Mouse (Mus musculus) lung, adult 2 months (tissue): ENCODE data around the gene Gpkow. TPM values are rescaled to one million over a fixed set of nuclear protein-coding genes. Genes with fewer than 3 reads are reported as not detected.
"Not testable (repeated sequence)": the region's sequence is repeated elsewhere in the genome, so short reads cannot be mapped to it uniquely, and the experiment has no call there.

ENCODE experiments used
- DNase-seq: peaks from one replicate; pipeline ENCODE4 v3.0.0; 2022
- H3K4me1 ChIP-seq: fragments of 200-500 bp; 2 replicates; pipeline ENCODE4 v1.6.1; 2011; ENCODE audit warnings: low read length; ENCODE audit not compliant: control insufficient read depth, insufficient read depth
- H3K4me3 ChIP-seq: fragments of 200-500 bp; replicated peaks from 2 replicates; pipeline ENCODE3; 2011; ENCODE audit warnings: low read depth, mild to moderate bottlenecking, control low read depth, low read length; ENCODE audit errors: extremely low read depth
- CTCF ChIP-seq: fragments of 200-500 bp; IDR thresholded peaks from 2 replicates; pipeline ENCODE4 v1.5.1; 2011; ENCODE audit warnings: mild to moderate bottlenecking, low read length, control low read depth; ENCODE audit not compliant: insufficient read depth
- POLR2A ChIP-seq: fragments of 200-500 bp; IDR thresholded peaks from 2 replicates; pipeline ENCODE4 v1.6.1; 2011; ENCODE audit warnings: low read depth, mild to moderate bottlenecking, control low read depth, low read length, borderline replicate concordance; ENCODE audit errors: extremely low read depth
- WGBS: fragments of 180-500 bp; shearing (Covaris S2); methylation state at CpG from one replicate; pipeline ENCODE4 v1.1.7; 2018; 5-methylcytosine and 5-hydroxymethylcytosine counted together
- polyA plus RNA-seq: library from polyadenylated mRNA; depleted of rRNA; stranded (reverse); fragments of >200 nt; gene quantifications from 2 replicates; pipeline ENCODE4 v1.2.3, GENCODE M21; 2012; rRNA removed

Gene Gpkow
- polyA plus RNA-seq, 1 experiment = 9.4 TPM

DNA sequence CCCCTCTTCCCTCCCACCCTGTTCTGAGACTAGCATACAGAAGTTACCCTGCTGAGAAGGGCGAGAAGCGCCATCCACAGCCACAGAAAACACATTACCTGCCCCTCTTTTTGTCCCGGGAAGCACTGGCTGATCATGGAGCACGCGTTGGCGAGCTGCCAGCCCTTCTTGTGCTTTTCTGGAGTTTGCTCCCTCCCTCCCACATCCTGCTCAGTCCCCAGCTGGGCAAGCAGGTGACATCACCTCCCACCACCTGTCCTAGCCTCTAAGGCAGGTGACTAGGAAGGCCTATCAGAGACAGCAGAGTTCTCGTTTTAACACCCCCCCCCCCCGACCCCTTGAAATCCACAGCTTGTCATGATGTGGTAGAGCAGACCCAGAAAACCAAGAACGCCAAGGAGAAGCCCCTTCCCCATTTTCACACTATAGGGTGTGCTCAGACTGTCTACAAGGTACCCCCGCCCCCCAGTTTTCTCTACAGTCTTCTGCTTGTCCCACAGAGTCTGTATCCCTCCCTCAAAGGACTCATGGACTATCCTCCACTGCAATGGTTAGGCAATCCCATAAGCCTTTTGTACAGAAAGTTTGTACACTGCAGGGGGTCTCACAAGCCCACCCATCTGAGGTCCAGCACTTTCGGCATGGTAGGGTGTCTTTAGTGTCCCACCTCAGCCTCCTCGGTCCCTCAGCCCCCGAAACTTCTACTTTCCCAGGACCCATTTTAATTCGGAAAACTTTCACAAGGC is 42.6 kb downstream of the Gpkow start:
- Histone ChIP-seq H3K4me3 (peak overlapping the region; percentile 52), H3K4me1 (no peaks in the 10 kb centered on the region)
- 60% methylated on average over 14 of the region's 14 CpGs for WGBS
- TF ChIP-seq POLR2A (no peak), CTCF (no peak)
- no peak for DNase-seq

DNA sequence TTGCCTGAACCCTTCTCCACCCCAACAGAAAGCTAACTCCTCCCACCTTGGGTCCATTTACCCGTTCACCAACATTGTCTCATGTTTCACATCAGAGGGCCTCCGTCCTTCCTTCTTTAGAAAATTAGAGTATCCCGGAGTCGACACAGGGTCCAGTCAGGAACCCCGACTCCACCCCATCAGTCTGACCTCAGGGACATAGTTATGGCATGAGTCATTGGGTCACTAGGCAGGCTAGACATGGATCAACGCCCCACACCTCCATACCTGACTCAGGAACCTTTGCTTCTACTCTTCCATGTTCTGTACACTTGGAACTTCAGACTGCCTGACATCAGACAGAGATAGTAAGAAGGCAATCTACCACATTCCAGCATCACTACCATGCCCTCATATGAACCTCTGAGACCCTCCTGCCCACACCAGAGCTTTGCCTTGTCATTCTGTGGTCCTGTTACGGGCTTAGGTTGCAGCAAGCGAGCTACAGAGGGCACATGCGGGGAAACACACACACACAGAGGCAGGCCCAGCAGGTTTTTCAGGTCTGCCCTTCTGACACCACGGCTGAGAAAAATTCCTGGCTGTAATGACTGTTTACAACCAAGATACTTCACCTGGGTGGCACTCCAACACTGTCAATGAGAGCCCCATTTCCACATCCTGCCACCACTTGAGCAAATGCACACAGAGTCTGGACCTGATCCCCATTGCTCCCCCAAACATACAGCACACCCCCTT is 43.3 kb downstream of the Gpkow start:
- H3K4me1 ChIP-seq = no peaks in the 10 kb centered on the region
- TF ChIP-seq CTCF = no peak
- no peak for TF ChIP-seq POLR2A
- peak; percentile 53 for DNase-seq
- H3K4me3 ChIP-seq = peak overlapping the region; percentile 77
- WGBS = 53% methylated on average over 10 of the region's 10 CpGs

DNA sequence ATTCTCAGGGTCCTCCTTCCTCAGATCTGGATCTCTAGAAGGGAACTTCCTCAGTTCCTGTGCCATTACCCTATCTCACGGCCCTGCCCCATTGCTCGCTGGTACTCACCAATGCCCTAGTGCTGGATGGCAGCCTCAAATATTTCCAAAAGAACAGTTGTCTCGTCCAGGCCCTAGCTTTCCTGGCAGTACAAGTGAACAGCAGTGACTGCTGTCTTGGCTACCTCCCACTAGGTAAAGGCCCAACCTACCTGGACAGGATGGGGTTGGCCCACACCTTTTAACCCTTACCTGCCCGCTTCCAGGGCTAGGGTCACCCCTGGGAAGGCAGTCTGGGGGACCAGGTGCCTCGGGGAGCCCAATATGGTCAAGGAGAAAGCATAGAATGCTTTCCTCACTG is 44.2 kb downstream of the Gpkow start:
- Histone ChIP-seq H3K4me3 (peak overlapping the region; percentile 77), H3K4me1 (no peaks in the 10 kb centered on the region)
- WGBS = 50% methylated on average over 5 of the region's 5 CpGs
- TF ChIP-seq POLR2A (peak; percentile 31; the same call in 1 of the 2 replicates), CTCF (no peak)
- DNase-seq = no peak

DNA sequence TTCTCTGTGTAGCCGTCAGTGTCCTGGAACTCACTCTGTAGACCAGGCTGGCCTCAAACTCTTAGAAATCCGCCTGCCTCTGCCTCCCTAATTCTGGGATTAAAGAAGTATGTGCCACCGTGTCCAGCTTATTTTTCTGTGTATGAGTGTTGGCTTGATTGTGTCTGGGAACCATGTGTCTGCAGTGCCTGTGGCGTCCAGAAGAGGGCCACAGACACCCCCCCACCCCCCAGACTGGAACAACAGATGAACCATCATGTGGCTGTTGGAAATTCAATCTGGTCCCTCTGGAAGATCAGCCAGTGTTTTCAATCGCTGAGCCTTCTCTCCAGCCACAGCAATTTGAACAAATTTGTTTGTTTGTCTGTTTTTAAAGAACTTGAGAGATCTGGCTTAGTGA is 46.5 kb downstream of the Gpkow start:
- H3K4me1 ChIP-seq = no peaks in the 10 kb centered on the region
- TF ChIP-seq CTCF = 0 out of 2 replicates have a peak, but pooled peaks have one; percentile 6
- TF ChIP-seq POLR2A = no peak
- no peak overlapping the region for H3K4me3 ChIP-seq
- no peak for DNase-seq
- WGBS = 49% methylated on average over 5 of the region's 5 CpGs

DNA sequence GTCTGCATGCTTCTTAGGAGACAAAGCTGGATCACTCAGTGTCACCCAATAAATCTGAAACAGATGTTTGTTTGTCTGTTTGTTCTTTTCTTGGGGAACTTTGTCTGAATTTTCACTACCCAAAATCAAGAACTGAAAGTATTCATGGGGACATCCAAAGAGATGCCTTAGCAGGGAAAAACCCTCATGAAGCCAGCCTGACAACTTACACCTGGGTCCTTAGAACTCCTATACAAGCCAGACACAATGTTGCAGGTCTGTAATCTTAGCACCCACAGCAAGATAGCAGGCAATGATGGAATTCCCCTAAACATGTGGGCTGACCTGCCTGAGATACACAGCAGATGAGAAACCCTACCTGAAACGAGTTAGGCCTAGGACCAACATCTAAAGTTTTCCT is 48.0 kb downstream of the Gpkow start:
- TF ChIP-seq POLR2A = no peak
- TF ChIP-seq CTCF = no peak
- no peaks in the 10 kb centered on the region for H3K4me1 ChIP-seq
- no peak overlapping the region for H3K4me3 ChIP-seq
- DNase-seq = no peak
- WGBS = 58% methylated on average over 1 of the region's 1 CpGs

DNA sequence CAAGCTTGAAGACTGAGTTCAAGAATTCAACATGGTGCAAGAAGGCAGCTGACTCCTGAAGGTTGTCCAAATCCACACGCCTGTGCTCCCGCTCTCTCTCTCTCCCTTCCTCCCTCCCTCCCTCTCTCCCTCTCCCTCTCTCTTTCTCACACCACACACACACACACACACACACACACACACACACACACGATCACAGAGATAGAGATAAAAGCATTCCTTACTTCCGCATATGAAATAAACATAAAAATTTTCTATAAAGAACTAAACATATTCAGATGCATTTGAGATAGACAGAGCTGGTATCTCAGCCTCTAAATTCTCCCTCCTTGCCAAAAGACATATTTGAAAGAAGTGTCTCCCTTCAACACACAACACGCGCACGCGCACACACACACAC is 48.5 kb downstream of the Gpkow start:
- TF ChIP-seq POLR2A = no peak
- no peak for TF ChIP-seq CTCF
- no peak for DNase-seq
- no peak overlapping the region for H3K4me3 ChIP-seq
- 87% methylated on average over 8 of the region's 8 CpGs for WGBS
- H3K4me1 ChIP-seq = no peaks in the 10 kb centered on the region

DNA sequence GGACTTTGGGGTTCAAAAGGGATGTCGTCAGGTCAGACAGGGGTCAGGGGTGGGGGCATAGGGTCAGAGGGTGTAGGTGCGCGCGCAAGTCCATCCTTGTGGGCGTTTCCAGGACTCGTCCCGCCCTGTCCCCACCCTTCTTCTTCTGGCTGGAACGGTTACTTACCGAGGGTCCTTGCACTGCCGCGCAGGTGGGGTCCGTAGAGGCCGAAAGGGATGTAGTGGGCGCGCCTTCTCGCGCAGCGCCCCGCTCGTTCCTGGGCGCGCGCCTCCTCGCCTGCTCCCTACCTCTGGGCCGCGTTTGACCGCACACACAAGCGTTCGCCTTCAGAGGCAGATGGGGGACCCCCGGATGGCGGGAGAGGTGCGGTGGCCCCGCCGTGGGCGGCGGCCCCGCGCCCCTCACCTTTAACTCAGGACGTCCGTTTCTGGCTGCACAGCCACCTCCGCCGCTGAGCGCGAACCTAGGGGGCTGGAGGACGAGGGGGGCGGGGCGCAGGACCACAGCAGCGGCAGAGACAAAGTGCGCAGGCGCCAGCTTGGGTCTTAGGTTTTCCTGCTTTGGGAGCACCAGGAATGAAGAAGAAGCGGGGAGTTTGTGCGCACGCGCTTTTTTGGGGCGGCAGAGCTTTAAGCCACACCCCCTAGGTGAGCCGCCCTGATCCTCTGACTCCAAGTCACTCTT is 53.6 kb downstream of the Gpkow start, which contains the start of gene Ccdc120:
Gene Ccdc120, minus strand, starts transcription at position 474 of the 685 bp plus-strand sequence.
- TF ChIP-seq CTCF (no peak), POLR2A (no peak)
- DNase-seq = peak; percentile 39
- H3K4me3 ChIP-seq = peak within 1 kb of the TSS; percentile 62
- 0 out of 2 replicates have a peak, but pooled peaks cover 2% of the 10 kb centered on the region for H3K4me1 ChIP-seq
- 20% methylated on average over 56 of the region's 56 CpGs for WGBS

DNA sequence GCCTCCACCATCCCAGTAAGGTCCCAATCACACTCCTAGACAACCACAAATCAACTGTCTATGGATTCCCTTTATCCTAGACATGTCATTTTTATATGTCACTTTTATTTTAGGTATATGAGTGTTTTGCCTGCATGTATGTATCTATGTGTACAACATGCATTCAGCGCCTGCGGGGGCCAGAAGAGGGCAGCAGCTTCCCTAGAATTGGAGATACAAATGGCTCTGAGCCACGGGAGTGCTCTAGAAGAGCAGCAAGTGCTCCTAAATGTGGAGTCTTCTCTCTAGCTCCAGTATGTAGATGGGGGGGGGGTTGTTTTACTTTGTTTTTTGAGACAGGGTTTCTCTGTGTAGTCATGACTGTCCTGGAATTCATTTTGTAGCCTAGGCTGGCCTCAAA is 56.7 kb downstream of the Gpkow start:
- WGBS = 25% methylated on average over 3 of the region's 3 CpGs
- 0 out of 2 replicates have a peak, but pooled peaks have one; percentile 1 for TF ChIP-seq CTCF
- not testable (repeated sequence) for H3K4me1 ChIP-seq, DNase-seq, H3K4me3 ChIP-seq

Other genes with a start within 250 kb of the Gpkow start
- 0.37 and 0.59 TPM in 2 replicates for gene Foxp3, start 123.5 kb upstream of the Gpkow start, polyA plus RNA-seq
- gene Ppp1r3f, start 122.8 kb upstream of the Gpkow start, polyA plus RNA-seq = 3.5 and 4.2 TPM in 2 replicates
- gene Ccdc22, start 91.6 kb upstream of the Gpkow start, polyA plus RNA-seq = 14.5 and 15.6 TPM in 2 replicates
- gene Cacna1f, start 90.0 kb upstream of the Gpkow start, polyA plus RNA-seq = 0.08 and 0.11 TPM in 2 replicates
- 3.7 and 5.8 TPM in 2 replicates for gene Syp, start 58.7 kb upstream of the Gpkow start, polyA plus RNA-seq
- 21.7 and 25.0 TPM in 2 replicates for gene Prickle3, start 39.9 kb upstream of the Gpkow start, polyA plus RNA-seq
- gene Plp2, start 25.7 kb upstream of the Gpkow start, polyA plus RNA-seq = 208 and 264 TPM in 2 replicates
- 12.3 and 17.2 TPM in 2 replicates for gene Magix, start 15.9 kb upstream of the Gpkow start, polyA plus RNA-seq
- gene Wdr45, start 17.2 kb downstream of the Gpkow start, polyA plus RNA-seq = 83.4 and 128 TPM in 2 replicates
- 1.7 and 2.7 TPM in 2 replicates for gene Gm45208, start 25.1 kb downstream of the Gpkow start, polyA plus RNA-seq
- gene Praf2, start 31.3 kb downstream of the Gpkow start, polyA plus RNA-seq = 41.0 and 46.2 TPM in 2 replicates
- gene Ccdc120, start 53.8 kb downstream of the Gpkow start, polyA plus RNA-seq = 33.9 and 34.5 TPM in 2 replicates
- gene Tfe3, start 65.4 kb downstream of the Gpkow start, polyA plus RNA-seq = 28.8 and 31.8 TPM in 2 replicates
- gene Gripap1, start 92.6 kb downstream of the Gpkow start, polyA plus RNA-seq = 19.0 and 32.4 TPM in 2 replicates
- 0.84 and 1.0 TPM in 2 replicates for gene Kcnd1, start 125.2 kb downstream of the Gpkow start, polyA plus RNA-seq
- 31.0 and 43.3 TPM in 2 replicates for gene Otud5, start 144.2 kb downstream of the Gpkow start, polyA plus RNA-seq
- 12.2 and 13.6 TPM in 2 replicates for gene Pim2, start 181.1 kb downstream of the Gpkow start, polyA plus RNA-seq
- gene Slc35a2, start 186.9 kb downstream of the Gpkow start, polyA plus RNA-seq = 73.7 and 74.0 TPM in 2 replicates
- gene Pqbp1, start 202.1 kb downstream of the Gpkow start, polyA plus RNA-seq = 44.4 and 53.6 TPM in 2 replicates
- 31.6 and 34.7 TPM in 2 replicates for gene Timm17b, start 202.2 kb downstream of the Gpkow start, polyA plus RNA-seq
- gene Gm10491, start 210.7 kb downstream of the Gpkow start, polyA plus RNA-seq = not detected in 2 replicates
- not detected in 2 replicates for gene Gm10490, start 212.4 kb downstream of the Gpkow start, polyA plus RNA-seq
- 0.41 and 0.53 TPM in 2 replicates for gene Pcsk1n, start 222.7 kb downstream of the Gpkow start, polyA plus RNA-seq
- gene Eras, start 231.5 kb downstream of the Gpkow start, polyA plus RNA-seq = not detected in 2 replicates